Mouse (Mus musculus) embryonic fibroblast, embryonic 13.5 days (primary cell): Measurements from ENCODE around the gene Btbd16.

Source experiments
- CTCF ChIP-seq: IDR thresholded peaks from 2 replicates; pipeline ENCODE4 v1.5.1; 2011; ENCODE audit warnings: mild to moderate bottlenecking, control low read depth, low read length, moderate library complexity, borderline replicate concordance; ENCODE audit not compliant: insufficient read depth
- POLR2A ChIP-seq: IDR thresholded peaks from 2 replicates; pipeline ENCODE4 v1.6.1; 2011; ENCODE audit warnings: low read depth, mild to moderate bottlenecking, control low read depth, low read length, moderate library complexity

GRCm38 (mm10) chr7:130789456-130789855 is 15.6 kb downstream of the Btbd16 start:
- no peak for TF ChIP-seq POLR2A
- TF ChIP-seq CTCF, result no peak
